Mouse (Mus musculus) megakaryocyte, embryonic 14.5 days (primary cell): ENCODE measurements around the gene Theg.

ENCODE experiments used
- FLI1 ChIP-seq: IDR thresholded peaks from 2 replicates; pipeline ENCODE4 v1.6.1; 2012; ENCODE audit warnings: low read length, inconsistent platforms, mixed read lengths
- GATA1 ChIP-seq: IDR thresholded peaks from 3 replicates; pipeline ENCODE4 v1.6.1; 2012; ENCODE audit warnings: mixed read lengths, low read length, inconsistent platforms, borderline replicate concordance

GRCm38 (mm10) chr10:79548546-79548945 lies 38.6 kb downstream of the Theg start:
- TF ChIP-seq GATA1 (no peak), FLI1 (no peak)
